Mouse (Mus musculus) layer of hippocampus, adult 8-10 months (tissue): Measurements from ENCODE around the gene Ppp1ca. TPM values are rescaled to one million over a fixed set of nuclear protein-coding genes. Genes with fewer than 3 reads are reported as not detected.

Source experiments
- DNase-seq, 2 experiments: peaks; one replicate each; pipeline ENCODE4 v3.0.0; 2022; ENCODE audit warnings: low spot score in 2 of 2
- total RNA-seq, 4 experiments: library from RNA; stranded (reverse); gene quantifications; 2 replicates each; pipeline ENCODE4 v1.2.4; 2022

Ppp1ca gene
- total RNA-seq, 4 experiments from 2014 or later = 255 to 271 (median 266) TPM

DNA sequence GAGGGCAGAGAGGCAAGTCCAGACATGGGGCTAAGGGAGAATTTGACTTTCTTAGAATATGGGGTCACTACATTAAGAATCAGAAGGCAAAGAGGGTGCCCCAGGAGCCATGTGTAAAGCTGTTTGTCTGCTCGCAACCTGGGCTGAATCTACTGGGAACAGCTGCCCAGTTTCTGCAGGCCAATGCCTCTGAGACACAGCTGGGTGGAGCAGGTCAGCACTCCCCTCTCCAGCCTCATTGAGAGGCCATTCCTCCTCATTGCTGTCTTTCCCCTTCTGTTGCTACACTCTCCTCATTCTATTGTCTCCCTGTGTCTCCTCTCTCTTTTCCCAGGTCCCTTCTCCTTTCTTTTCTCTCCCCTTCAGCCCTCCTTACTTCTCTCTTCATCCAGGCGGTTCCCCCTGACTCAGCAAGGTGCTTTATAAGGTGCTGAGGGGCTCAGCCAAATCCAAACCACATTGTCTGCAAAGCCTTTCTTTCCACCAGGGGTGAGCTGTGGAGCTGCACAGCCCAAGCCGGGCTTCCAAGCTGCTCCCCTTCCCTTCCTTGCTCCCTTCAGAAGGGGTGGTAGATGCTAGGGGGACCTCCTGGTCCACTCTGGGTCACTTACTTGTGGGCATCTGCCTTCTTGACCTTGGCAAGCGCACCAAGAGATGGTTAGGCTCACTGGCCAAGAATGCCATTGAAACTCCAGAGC is 20.2 kb downstream of the Ppp1ca start:
- no peak for DNase-seq

DNA sequence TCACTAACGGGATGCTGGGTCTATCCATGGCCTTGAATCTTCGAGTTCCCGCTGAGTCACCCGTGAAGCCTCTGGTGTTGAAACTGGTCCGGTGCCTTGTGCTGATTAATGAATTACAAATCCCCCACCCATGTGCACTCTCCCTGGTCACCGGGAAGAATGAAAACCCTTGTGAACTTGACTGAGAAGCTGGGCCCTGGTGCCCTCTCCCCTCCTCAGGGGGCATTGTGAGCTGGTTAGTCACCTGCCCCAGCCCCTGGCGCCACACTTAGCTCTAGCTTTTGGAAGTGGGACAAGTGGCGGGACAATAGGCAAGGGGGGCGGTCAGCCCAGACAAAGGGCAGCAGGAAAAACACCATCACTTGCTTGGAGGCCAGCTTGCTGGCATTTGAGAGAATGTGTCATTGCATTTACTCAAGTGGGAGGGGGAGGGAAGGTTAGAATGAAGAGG is 21.7 kb downstream of the Ppp1ca start:
- DNase-seq = no peak

DNA sequence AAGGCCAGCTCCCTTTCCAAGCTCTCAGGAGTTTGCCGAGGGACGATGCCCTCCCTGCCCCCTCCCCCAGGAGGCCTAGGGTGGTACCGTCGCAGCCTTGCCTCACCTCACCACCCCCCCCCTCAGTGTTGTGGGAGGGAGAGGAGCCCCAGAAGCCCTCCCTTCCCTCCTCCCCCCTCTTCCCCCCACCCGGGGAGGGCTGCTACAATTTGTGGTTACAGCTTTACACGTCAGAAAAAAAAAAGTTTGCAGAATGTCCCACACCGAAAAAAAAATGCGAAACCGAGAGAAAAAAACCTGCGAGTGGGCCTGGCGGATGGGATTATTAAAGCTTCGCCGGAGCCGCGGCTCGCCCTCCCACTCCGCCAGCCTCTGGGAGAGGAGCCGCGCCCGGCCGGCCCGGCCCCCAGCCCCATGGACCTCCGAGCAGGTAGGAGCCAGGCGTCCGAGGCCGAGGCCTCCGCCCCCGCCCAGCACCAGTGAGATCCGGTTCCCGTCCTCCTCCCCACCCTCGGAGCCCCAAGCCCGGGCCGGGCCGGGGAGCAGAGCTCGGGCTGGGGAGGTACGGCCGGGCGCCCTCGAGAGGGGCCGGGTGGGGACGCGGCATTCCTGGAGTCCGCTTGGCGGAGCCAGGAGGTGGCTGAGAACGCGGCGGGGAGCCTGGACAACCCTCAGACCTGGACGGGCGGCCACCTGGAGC is 22.4 kb downstream of the Ppp1ca start, which contains the start of the genes Clcf1 and AC109138.7:
Gene Clcf1, plus strand, starts transcription at position 168 of the 700 bp plus-strand sequence.
Gene AC109138.7, plus strand, starts transcription at position 287 of the 700 bp plus-strand sequence.
- DNase-seq = no peak

DNA sequence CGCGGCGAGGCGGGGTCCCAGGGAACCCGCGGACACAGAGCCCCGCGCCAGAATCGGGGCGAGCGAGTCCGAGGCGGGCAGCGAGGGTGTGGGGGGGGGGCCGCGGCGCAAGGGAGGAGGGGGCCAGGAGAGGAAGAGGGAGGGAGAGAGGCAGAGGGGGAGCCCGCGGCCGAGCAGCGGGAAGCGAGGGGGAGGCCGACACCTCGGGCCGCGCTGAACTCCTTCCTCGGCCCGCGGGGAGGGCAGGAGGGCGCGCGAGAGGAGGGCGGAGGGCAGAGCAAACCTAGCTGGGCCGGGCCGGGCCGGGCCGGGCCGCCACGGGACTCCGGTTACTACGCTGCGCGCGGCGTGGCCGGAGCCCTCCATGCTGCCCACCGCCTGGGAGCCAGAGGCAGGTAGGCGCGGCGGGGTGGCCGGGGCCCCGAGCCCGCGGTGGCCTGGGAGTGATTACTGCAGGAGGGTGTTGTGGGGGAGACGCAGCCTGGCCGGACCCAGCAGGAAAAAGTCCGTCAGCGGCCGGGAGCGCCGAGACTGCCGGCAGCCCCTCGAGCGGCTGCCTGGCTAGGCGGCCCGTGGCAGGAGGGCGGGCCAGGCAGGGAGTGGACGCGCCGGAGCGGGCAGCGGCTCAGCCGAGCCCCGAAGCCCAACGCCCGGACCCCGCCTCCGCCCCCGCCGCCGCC is 23.0 kb downstream of the Ppp1ca start:
- DNase-seq = no peak

DNA sequence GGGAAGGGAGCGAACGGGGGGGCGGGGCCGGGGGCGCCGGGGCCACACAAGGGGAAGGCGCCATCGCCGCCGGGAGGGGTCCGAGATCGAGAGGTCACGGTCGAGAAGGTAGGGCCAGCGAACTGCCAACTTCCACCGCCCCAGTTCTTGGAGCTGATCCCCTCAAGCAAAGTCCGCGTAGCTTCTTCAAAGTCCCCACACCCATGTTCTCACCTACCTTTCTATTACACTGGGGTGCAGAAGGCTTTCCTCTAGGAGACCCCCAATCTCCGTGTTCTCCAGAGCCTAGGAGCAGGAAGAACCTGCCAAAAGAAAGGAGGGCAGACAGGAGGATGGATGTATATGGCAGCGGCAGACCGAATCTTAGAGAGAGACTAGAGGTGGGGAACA is 23.6 kb downstream of the Ppp1ca start:
- DNase-seq = no peak

DNA sequence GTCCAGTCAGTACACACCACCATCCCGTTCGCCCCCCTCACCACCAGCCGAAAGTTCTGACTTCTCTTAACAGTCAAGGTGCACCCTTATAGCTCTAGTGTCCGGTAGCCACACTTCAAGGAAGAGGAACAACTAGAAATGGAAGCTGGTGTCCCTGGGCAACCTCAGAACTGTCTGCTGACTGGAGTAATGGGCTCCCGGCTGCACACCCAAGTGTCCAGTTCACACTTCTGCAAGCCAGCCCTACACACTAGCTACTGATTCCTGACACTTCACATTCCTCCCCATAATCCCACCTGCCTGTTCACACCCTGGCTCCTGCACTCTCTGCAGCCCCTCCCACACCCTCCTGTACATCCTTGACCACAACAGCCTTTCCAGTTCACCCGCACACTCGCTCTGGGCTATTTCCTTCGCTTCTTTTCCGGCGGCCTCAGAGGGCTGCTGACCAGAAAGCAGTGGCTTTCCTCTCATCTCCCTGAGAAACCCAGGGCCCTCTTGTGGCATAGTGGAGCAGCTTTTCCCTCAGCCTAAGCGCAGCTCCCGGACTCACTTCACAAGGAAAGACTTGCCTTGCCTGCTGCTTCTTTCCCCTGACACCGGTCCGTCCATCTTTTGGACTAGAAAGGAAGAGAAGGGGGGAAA is 24.3 kb downstream of the Ppp1ca start:
- no peak for DNase-seq

DNA sequence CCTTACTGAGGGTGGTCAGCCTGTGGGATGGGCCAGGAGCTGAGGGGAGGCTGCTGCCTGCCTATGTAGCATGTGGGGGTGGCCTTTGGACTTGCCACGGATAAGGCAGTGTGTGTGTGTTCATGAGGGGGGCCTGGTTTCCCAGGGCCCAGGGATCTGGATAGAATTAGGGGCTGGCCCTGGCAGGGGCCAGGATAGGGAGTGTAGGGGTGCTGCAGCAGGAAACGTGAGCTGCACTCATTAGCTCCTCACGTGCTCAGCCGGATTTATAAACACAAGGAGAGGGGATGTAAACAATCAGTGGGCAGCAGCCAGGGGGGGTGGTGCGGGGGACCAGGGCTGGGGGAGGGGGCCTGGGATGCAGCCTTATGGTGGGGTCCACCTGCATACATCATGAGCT is 25.3 kb downstream of the Ppp1ca start:
- DNase-seq = no peak

DNA sequence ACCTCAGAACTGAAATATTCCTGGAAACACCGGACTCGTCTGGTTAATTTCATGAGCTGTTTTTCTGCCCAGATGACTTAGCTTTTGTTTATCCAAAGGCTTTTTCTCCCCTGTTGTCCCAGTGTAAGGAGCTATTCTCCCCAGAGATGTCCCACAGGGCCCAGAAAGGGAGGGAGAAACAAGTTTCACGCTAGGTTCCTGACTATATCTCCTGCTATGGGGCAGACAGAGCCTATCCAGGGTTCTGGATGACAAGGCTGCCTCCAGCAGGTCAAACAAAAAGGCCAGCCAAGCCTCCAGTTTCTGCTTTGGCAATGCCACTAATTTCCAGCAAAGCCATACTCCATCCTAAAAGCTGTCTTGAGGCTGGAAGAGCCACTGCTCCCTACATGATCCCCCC is 26.0 kb downstream of the Ppp1ca start:
- DNase-seq = no peak

DNA sequence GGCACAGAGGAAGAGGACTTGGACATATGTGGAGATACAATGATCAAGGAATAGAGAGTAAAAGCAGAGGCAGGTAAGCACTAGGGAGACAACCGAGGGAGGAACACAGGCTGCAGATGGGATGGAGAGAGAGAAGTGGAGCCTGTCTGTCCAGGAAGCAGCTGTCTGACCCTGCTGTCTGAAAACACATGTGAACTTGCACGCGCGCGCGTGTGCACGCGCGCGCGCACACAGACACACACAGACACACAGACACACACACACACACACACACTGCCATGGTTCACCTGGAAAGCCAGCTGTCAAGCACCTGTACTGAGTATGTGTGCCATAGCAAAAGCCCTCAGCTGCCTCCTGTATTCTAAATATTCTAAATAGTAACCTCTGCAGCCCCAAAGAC is 26.4 kb downstream of the Ppp1ca start:
- no peak for DNase-seq

DNA sequence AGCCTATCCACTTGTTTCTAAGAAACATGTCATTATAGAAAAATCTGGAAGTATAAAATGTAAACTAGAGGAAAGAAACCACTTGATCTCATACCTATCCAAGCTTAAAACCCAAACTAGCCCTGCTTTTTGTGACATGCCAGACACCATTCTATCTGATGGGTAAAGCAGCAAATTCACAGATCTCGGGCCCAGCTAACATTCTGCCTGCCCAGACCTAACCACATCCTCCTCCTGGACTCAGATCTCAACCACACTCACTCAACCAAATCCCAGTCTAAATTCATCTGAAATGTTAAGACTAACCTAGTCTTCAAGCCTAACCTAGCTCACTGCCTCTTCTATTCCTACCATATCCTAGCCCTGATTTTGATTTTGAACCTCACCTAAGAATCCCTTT is 26.9 kb downstream of the Ppp1ca start:
- DNase-seq = no peak

DNA sequence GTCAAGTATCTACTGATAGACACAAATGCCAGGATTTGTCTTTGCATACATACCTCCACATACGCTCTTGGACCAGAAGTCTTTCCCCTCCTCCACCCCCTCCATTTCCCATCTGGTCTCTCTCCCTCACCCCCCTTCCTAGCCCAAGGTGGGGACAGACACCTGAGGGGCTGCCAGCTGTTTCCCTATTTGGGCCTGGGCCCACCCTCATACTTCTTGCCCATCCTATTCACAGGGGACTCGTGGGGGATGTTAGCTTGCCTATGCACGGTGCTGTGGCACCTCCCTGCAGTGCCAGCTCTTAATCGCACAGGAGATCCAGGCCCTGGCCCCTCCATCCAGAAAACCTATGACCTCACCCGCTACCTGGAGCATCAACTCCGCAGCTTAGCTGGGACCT is 28.1 kb downstream of the Ppp1ca start:
- no peak for DNase-seq

DNA sequence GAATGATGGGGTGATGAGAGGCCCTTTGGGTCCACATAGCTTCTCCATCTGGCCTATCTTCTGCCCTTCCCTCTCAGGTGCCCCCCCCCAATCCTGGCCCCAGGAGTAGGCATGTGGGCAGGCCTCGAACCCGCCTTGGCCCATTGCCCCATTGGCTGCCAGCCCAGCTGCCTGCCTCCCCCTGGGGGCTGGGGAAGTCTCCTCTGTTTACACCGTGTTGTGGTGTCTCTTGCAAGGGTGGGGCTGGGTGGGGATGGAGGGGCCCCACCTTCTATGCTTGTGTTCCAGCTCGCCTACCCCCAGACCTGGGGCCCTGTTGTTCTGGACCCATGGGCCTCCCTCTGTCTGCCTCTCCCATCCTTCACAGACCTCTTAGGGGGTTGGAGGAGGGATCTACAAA is 28.6 kb downstream of the Ppp1ca start:
- no peak for DNase-seq

DNA sequence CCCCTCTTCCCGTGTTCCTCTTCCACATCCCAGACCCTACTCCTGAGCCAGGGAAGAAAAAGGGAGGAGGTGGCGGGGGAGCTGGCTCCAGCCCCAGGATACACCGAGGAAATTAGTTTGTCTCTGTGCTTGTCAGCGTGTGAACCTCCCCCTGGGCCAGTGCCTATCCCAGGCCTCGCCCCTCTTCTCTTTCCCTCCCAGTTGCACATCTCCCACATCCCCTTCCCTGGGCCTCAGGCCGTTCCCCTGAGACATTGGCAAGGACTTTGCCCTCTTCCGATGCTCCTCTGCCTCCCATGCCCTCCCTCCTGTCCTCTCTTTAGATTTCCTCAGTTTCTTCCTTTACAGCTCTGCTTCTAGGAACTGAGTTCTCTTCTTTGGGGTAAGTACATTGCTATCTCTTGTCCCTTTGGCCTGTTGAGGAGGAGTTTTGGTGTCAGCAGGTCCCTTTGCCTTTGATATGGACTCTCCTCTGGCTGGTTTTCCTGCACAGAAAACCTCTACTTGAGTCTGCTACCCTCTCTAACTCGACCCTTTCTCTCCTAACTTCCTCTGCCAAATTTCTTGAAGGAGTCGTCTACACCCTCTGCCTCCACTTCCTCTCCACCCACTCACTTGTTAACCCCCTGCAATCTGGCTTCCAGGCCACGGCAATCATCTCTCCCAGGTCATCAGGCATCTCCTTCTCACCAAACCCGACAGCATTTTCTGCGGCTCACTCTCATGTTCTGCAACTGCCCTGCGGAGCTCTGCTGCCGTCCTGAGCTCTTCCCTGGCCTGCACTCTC is 29.3 kb downstream of the Ppp1ca start:
- DNase-seq = no peak

DNA sequence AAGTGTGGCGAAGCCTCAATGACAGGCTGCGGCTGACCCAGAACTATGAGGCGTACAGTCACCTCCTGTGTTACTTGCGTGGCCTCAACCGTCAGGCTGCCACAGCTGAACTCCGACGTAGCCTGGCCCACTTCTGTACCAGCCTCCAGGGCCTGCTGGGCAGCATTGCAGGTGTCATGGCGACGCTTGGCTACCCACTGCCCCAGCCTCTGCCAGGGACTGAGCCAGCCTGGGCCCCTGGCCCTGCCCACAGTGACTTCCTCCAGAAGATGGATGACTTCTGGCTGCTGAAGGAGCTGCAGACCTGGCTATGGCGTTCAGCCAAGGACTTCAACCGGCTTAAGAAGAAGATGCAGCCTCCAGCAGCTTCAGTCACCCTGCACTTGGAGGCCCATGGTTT is 30.3 kb downstream of the Ppp1ca start:
- no peak for DNase-seq

DNA sequence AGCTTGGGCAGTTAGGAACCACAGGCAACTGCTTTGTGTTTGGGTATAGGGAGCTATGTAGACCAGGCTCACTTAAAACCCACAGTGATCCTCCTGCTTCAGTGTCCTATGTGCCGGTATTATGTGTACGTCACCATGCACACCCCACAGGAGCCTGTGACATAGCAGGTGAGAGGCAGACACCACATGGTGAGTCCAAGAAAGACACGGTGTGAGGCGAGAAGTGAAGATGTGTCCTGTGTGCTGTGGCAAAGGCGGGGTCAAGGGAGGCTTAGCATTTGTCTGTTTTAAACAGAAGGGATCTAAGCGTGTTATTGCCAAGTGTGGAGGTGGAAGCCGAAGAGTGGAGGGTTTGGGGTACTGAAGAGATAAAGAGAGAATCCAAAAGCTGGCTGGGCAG is 34.9 kb downstream of the Ppp1ca start:
- no peak for DNase-seq

DNA sequence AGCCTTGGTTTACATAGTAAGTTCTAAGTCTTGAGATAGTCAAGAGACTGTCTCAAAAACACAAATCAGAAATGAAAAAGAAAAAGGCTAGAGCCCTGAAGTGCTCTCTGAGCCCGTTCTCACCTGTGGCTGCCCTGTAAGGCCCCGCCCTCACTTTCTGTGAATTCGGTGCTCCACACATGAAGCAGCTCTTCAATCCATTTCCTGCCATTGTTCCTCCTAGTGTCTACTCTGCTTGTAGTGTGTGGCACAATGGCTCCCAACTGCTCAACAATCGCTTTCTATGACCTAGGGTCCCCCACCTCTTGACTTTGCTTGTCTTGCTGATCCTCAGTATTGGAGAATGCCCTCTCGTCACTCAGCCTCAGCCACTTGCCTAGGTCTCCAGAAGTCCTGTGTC is 35.6 kb downstream of the Ppp1ca start:
- no peak for DNase-seq

DNA sequence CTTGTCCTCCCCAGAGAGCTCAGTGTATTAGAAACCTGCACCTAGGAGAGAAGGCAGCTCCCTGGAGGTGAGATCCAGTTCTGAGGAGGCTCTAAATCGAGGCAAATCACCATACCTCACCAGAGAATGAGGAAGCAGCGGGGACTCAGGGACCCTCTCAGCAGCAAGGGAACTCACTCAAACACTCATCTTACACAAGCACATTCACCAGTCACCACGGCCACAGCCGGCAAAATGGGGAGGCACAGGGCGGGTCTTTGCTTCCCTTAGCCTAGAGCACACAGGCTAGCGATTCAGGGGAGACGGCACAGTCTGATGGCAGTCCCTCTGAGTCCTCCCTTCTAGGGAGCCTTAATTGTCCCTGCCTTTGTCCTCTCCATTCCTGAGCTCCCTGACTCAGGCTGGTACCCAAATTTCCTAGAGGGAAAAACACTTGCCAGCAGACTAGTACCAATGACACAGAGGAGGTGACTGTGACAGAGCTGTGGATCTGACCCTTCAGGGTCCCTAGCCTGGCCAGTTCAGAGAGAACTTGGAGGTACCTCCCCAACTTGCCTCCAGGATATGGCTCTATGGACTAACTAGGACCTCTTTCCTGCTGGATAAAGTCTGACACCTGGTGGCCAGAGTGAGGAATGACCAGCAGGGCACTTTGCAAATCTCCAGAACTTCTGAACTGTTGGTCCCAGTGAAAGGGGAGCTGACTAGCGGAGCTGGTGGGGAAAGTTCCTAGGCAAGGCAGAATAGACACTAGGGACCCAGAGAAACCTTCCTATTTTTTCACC is 36.2 kb downstream of the Ppp1ca start:
- DNase-seq = peak; percentile 60 to 71

DNA sequence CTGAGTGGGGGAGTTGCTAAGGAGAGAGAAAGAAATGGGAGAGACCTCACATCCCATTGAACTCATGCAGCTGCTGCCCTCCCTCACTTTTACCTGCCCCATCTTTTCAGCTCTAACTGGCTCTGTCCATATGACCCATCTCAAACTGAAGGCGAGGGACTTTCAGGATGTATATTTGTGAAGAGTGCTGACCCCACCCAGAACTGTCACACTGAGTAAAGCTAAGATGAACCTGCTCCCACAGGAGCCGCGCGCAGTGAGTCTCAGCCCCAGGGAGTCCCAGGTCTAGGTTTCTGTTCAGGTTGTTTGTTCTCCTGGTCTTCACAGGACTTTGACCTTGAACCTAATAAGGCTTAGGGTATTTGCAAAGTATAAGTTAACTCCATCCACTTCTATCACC is 37.0 kb downstream of the Ppp1ca start:
- no peak for DNase-seq

DNA sequence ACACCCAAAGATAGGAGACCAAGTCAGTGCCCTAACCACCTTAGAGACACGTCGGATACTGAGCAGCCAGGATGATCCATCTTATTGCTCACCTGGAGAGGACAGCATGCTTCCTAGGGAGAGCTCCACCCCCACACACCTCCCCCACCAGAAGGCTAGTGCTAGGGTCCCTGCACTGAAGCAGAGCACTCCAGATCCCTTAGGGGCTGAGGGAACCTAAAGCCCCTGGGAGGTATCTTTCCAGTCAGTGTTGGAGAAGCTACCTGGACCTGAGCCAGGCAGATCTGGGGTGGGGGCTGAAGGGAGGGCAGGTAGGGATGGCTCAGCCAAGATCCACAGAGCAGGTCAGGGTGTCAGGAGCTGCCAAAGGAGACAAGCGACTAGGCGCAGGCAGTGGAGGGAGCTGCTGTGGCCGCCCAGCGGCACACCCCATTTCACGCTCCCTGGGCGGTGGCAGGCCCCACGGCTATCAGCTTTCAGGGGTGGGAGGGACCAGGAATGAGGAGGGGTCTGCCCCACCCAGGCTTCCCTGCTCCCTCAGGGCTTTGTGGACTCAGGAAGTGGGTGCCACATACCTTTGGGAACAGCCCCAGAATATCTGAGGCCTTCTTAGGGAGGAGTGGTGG is 37.7 kb downstream of the Ppp1ca start:
- no peak for DNase-seq

DNA sequence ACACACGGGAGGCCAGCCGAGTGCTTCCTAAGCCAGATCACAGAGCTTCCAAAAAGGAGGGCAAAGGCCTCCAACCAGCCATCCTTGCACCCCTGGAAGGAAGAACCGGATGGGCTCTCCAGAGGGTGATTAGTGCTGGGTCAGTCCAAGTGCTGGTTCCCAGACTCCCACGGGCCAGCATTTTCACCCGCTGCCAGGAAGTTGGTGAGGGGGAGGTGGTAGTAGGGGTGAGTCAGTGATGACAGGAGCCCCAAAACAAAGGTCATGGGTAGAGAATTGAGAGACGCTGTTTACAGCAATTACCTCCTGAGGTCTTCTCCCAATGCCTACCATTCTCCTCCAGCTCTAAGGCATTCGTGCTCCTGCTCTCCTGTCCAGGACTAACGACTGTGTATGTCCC is 38.5 kb downstream of the Ppp1ca start:
- no peak for DNase-seq
